In the genomic region with DNA sequence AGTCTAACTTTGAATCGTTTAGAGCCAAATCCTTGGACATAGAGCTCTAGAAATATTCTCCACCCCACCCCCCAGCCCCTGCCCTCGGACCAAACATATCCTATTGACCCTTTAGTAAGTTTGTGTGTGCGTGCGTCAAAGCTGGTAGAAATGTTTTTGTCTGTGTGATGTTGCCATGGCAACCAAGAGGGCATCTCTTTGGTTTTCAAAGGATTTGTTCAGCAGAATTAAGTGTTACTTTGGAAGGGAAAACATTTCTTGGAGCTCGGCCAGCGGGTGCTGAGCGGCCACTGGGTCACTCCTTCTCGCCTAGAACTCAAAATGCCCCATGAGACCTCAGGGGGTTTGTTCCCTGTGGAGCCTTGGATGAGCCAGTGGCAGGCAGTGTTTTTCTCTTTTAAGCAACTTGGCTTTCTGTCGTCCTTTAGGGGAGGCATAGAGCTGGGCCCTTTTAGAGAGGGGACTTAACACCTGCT, we compare ENCODE assay signal across 8 mouse cellular contexts.
DNase-seq lines count a peak whose midpoint lies in the region; ATAC-seq lines count a peak whose summit lies in the region.
"Had no signal": no experiment of that assay in that cellular context is flagged by ENCODE, and none has a peak within 500 bp of the region (broad histone marks: within the 10 kb centered on the region; RNA-seq: fewer than 3 reads in every experiment).

No protein-coding gene starts in this region.

- no peaks in the 10 kb centered on the region for H3K36me3 ChIP-seq in embryonic facial prominence, embryonic 11.5 days (replicated peaks; ENCODE audit: control insufficient read depth, insufficient read depth, low read depth, low read length)
- no peaks in the 10 kb centered on the region for H3K36me3 ChIP-seq in limb, embryonic 10.5 days
- H3K36me3 ChIP-seq in heart, embryonic 12.5 days, result no peaks in the 10 kb centered on the region
- H3K36me3 ChIP-seq: limb, embryonic 12.5 days had no signal

- no peaks in the 10 kb centered on the region for H3K4me1 ChIP-seq in embryonic facial prominence, embryonic 11.5 days (ENCODE audit: control insufficient read depth, insufficient read depth, low read length)
- peaks cover 15% of the 10 kb centered on the region for H3K4me1 ChIP-seq in limb, embryonic 10.5 days
- peaks cover 32% of the 10 kb centered on the region for H3K4me1 ChIP-seq in heart, embryonic 12.5 days (replicated peaks)

- WGBS in embryonic facial prominence, embryonic 11.5 days, result 21% methylated on average over 9 of the region's 9 CpGs
- 52% methylated on average over 9 of the region's 9 CpGs for WGBS in limb, embryonic 10.5 days
- WGBS in heart, embryonic 12.5 days, result 36% methylated on average over 9 of the region's 9 CpGs

- H3K4me3 ChIP-seq in embryonic facial prominence, embryonic 11.5 days (ENCODE audit: low read depth, low read length), result no peak overlapping the region
- no peak overlapping the region for H3K4me3 ChIP-seq in limb, embryonic 10.5 days
- no peak overlapping the region for H3K4me3 ChIP-seq in heart, embryonic 12.5 days
- H3K4me3 ChIP-seq: limb, embryonic 12.5 days had no signal

- no peak overlapping the region for H3K4me2 ChIP-seq in embryonic facial prominence, embryonic 11.5 days (ENCODE audit: low read depth, low read length)
- H3K4me2 ChIP-seq in heart, embryonic 12.5 days, result no peak overlapping the region
- H3K4me2 ChIP-seq: limb, embryonic 12.5 days had no signal

- no peak overlapping the region for H3K9ac ChIP-seq in embryonic facial prominence, embryonic 11.5 days (replicated peaks; ENCODE audit: low read length)
- no peak overlapping the region; the same call in 1 of the 2 replicates for H3K9ac ChIP-seq in heart, embryonic 12.5 days
- H3K9ac ChIP-seq: limb, embryonic 12.5 days had no signal

- H3K27ac ChIP-seq in embryonic facial prominence, embryonic 11.5 days (replicated peaks; ENCODE audit: low read depth, low read length), result no peak overlapping the region
- no peak overlapping the region for H3K27ac ChIP-seq in limb, embryonic 10.5 days
- no peak overlapping the region for H3K27ac ChIP-seq in heart, embryonic 12.5 days (ENCODE audit: poor library complexity, severe bottlenecking)
- H3K27ac ChIP-seq: limb, embryonic 12.5 days had no signal

- no peak for ATAC-seq in embryonic facial prominence, embryonic 11.5 days (replicated peaks; ENCODE audit: insufficient number of reproducible peaks, low FRiP score, low TSS enrichment, low read depth)
- ATAC-seq in heart, embryonic 12.5 days (ENCODE audit: insufficient number of reproducible peaks, low FRiP score), result no peak

- no peaks in the 10 kb centered on the region for H3K27me3 ChIP-seq in embryonic facial prominence, embryonic 11.5 days (ENCODE audit: control insufficient read depth, insufficient read depth, low read length)
- H3K27me3 ChIP-seq in limb, embryonic 10.5 days (ENCODE audit: low read depth, poor library complexity, severe bottlenecking), result no peaks in the 10 kb centered on the region
- no peaks in the 10 kb centered on the region for H3K27me3 ChIP-seq in heart, embryonic 12.5 days (replicated peaks)
- H3K27me3 ChIP-seq: limb, embryonic 12.5 days had no signal

- DNase-seq in right cerebral cortex, postnatal 10 days (ENCODE audit: low spot score in 2 of 2), result peak; percentile 67 to 74
- no peak for DNase-seq in right cerebral cortex, postnatal 25 days
- DNase-seq in embryonic facial prominence, embryonic 11.5 days (ENCODE audit: low spot score), result peak; percentile 55
- peak; percentile 38 for DNase-seq in limb, embryonic 10.5 days (ENCODE audit: low spot score)
- DNase-seq in neural tube, embryonic 10.5 days (ENCODE audit: extremely low spot score, low spot score), result peak; percentile 41
- DNase-seq in left cerebral cortex, adult 9 months (ENCODE audit: low spot score in 2 of 2), result no peak

- H3K9me3 ChIP-seq in embryonic facial prominence, embryonic 11.5 days (replicated peaks; ENCODE audit: control insufficient read depth, low read length), result no peaks in the 10 kb centered on the region
- H3K9me3 ChIP-seq in limb, embryonic 10.5 days (replicated peaks), result no peaks in the 10 kb centered on the region
- H3K9me3 ChIP-seq in heart, embryonic 12.5 days (replicated peaks), result 0 out of 2 replicates have a peak, but pooled peaks cover 3% of the 10 kb centered on the region

Comparison
In these comparisons a context has a peak if more than half of its experiments do, and no peak if none do; other contexts are left out.
1. DNase-seq: peak in right cerebral cortex, postnatal 10 days (2 of 2), embryonic facial prominence, embryonic 11.5 days (single experiment), limb, embryonic 10.5 days (single experiment) and neural tube, embryonic 10.5 days (single experiment); none in right cerebral cortex, postnatal 25 days (single experiment) and left cerebral cortex, adult 9 months (0 of 2).